Mouse (Mus musculus) megakaryocyte, embryonic 14.5 days (primary cell): ENCODE measurements around the gene Tmem269.

Experiments
- FLI1 ChIP-seq: IDR thresholded peaks from 2 replicates; pipeline ENCODE4 v1.6.1; 2012; ENCODE audit warnings: low read length, inconsistent platforms, mixed read lengths
- GATA1 ChIP-seq: IDR thresholded peaks from 3 replicates; pipeline ENCODE4 v1.6.1; 2012; ENCODE audit warnings: mixed read lengths, low read length, inconsistent platforms, borderline replicate concordance

- TF ChIP-seq GATA1 (no peak), FLI1 (no peak)
These were observed 27.5 kb upstream of the Tmem269 start for GRCm38 (mm10) chr4:119245556-119245955.
